Mouse (Mus musculus) midbrain, embryonic 11.5 days (tissue): Measurements from ENCODE around the gene Ccdc70. TPM values are rescaled to one million over a fixed set of nuclear protein-coding genes. Genes with fewer than 3 reads are reported as not detected.

Experiments
- ATAC-seq: fragments of 200-750 bp; cut with Nextera tagmentation; 2 replicates; pipeline ENCODE4 v1.8.0; 2017; ENCODE audit warnings: moderate TSS enrichment, moderate library complexity; ENCODE audit not compliant: low FRiP score
- DNase-seq: peaks from one replicate; pipeline ENCODE4 v3.0.0; 2015; ENCODE audit warnings: low spot score; ENCODE audit errors: missing footprints
- H3K27ac ChIP-seq: fragments of 300-500 bp; sonication (generic); 2 replicates; pipeline ENCODE4 v1.5.1; 2014; ENCODE audit warnings: low read depth, low read length
- H3K27me3 ChIP-seq: fragments of 300-500 bp; sonication (generic); 2 replicates; pipeline ENCODE4 v1.6.1; 2014; ENCODE audit warnings: mild to moderate bottlenecking, low read length, moderate library complexity, mixed read lengths; ENCODE audit not compliant: control insufficient read depth, insufficient read depth
- H3K36me3 ChIP-seq: fragments of 300-500 bp; sonication (generic); 2 replicates; pipeline ENCODE4 v1.6.1; 2014; ENCODE audit warnings: mild to moderate bottlenecking, low read length, moderate library complexity, mixed read lengths; ENCODE audit not compliant: control insufficient read depth, insufficient read depth
- H3K4me1 ChIP-seq: fragments of 300-500 bp; sonication (generic); 2 replicates; pipeline ENCODE4 v1.6.1; 2014; ENCODE audit warnings: low read length; ENCODE audit not compliant: control insufficient read depth, insufficient read depth
- H3K4me2 ChIP-seq: fragments of 300-500 bp; sonication (generic); 2 replicates; pipeline ENCODE4 v1.6.1; 2014; ENCODE audit warnings: mild to moderate bottlenecking, moderate library complexity
- H3K4me3 ChIP-seq: fragments of 300-500 bp; sonication (generic); 2 replicates; pipeline ENCODE4 v1.5.1; 2014; ENCODE audit warnings: low read depth, low read length
- H3K9ac ChIP-seq: fragments of 300-500 bp; sonication (generic); 2 replicates; pipeline ENCODE4 v1.6.1; 2014; ENCODE audit warnings: low read length
- H3K9me3 ChIP-seq: fragments of 300-500 bp; sonication (generic); 2 replicates; pipeline ENCODE4 v1.6.1; 2016; ENCODE audit warnings: low read length; ENCODE audit not compliant: control insufficient read depth
- WGBS: fragments of 180-500 bp; shearing (Covaris S2); extraction: QIAGEN DNeasy Blood & Tissue Kit; methylation state at CpG from one replicate; pipeline ENCODE4 v1.1.7; 2014; 5-methylcytosine and 5-hydroxymethylcytosine counted together
- polyA plus RNA-seq: library from polyadenylated mRNA; unstranded; fragments of >200 nt; fragmentation: Nextera tagmentation; extraction: Ambion mirVana; gene quantifications from 2 replicates; pipeline ENCODE4 v1.2.1, GENCODE M21; 2014

Ccdc70 gene
- polyA plus RNA-seq, 1 experiment from 2014 or later = not detected

- Histone ChIP-seq H3K9ac (no peak overlapping the region), H3K4me1 (no peaks in the 10 kb centered on the region), H3K4me3 (no peak overlapping the region), H3K9me3 (no peaks in the 10 kb centered on the region), H3K27ac (no peak overlapping the region), H3K4me2 (no peak overlapping the region), H3K36me3 (no peaks in the 10 kb centered on the region), H3K27me3 (no peaks in the 10 kb centered on the region)
- no peak for ATAC-seq
- DNase-seq = no peak
- 74% methylated on average over 1 of the region's 1 CpGs for WGBS
Measured at GRCm38 (mm10) chr8:21966646-21967045, 2.9 kb upstream of the Ccdc70 start.

DNA sequence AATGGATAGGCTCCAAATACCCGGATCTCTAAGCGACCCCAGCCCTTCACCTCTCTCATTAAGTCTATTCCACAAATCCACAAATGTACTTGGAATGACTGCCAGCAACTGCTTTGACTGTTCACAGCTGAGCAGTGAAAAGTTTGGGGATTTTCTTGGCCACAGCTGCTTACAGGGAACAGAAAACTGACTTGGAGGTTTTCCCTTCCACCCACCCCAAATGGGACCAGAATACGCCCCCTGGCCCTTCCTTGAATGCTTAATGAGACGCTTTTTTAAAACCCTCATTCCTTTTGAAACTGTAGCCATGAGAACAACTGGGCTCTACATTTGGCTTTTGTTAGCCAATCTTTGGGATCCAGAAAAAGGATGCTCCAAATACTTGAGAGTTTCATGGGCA, 8.6 kb downstream of the Ccdc70 start:
- DNase-seq (no peak), ATAC-seq (no peak)
- H3K27ac ChIP-seq = no peak overlapping the region
- no peak overlapping the region for H3K9ac ChIP-seq
- WGBS = 66% methylated on average over 4 of the region's 4 CpGs
- no peak overlapping the region for H3K4me3 ChIP-seq
- no peaks in the 10 kb centered on the region for H3K27me3 ChIP-seq
- H3K4me1 ChIP-seq = no peaks in the 10 kb centered on the region
- H3K36me3 ChIP-seq = no peaks in the 10 kb centered on the region
- no peak overlapping the region for H3K4me2 ChIP-seq
- no peaks in the 10 kb centered on the region for H3K9me3 ChIP-seq

DNA sequence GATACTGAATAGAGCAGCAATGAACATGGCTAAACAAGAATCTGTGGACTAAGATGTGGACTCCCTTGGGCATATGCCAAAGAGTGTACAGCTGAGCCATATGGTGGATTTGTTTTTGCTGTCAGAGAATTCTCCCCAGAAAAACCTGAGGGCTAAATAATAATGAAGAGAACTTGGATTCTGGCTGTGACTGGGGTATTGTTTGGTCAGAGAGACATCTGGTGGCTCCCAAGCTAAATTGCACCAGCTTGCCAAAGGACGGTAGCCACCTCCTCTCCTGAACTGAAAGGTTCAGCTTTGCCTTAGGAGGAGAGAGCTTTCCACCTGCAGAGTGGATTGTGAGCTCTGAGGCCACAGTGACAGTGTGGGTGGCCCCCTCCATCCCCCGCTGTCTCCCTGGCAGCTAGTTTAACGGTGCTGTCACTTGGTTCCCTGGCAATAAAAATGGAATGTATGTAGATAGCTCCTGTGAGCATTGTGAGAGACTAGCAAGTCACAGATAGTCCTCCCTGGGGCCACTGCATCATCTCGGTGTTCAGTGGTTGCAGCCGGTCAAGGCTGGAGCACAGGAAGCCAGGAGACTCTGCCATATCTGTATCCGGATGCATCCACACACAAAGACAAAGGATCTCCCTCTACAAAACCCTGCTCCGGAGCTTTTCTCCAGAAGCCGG, 12.2 kb downstream of the Ccdc70 start:
- Histone ChIP-seq H3K27me3 (no peaks in the 10 kb centered on the region), H3K27ac (no peak overlapping the region), H3K4me2 (no peak overlapping the region), H3K9ac (no peak overlapping the region), H3K4me3 (no peak overlapping the region), H3K9me3 (no peaks in the 10 kb centered on the region), H3K36me3 (no peaks in the 10 kb centered on the region), H3K4me1 (no peaks in the 10 kb centered on the region)
- ATAC-seq = 0 out of 2 replicates have a peak, but pooled peaks have one; percentile 30
- WGBS = 70% methylated on average over 8 of the region's 8 CpGs
- DNase-seq = peak; percentile 83

GRCm38 (mm10) chr8:21992184-21992583, 22.6 kb downstream of the Ccdc70 start:
- ATAC-seq (peak; percentile 78), DNase-seq (peak; percentile 86)
- Histone ChIP-seq H3K27me3 (no peaks in the 10 kb centered on the region), H3K9me3 (no peaks in the 10 kb centered on the region), H3K4me2 (no peak overlapping the region), H3K4me3 (no peak overlapping the region), H3K36me3 (no peaks in the 10 kb centered on the region), H3K9ac (no peak overlapping the region), H3K4me1 (no peaks in the 10 kb centered on the region), H3K27ac (no peak overlapping the region)
- 21% methylated on average over 6 of the region's 6 CpGs for WGBS

- H3K27ac ChIP-seq = no peak overlapping the region
- no peaks in the 10 kb centered on the region for H3K36me3 ChIP-seq
- WGBS = 63% methylated on average over 3 of the region's 3 CpGs
- H3K4me3 ChIP-seq = no peak overlapping the region
- ATAC-seq = no peak
- no peak overlapping the region for H3K9ac ChIP-seq
- no peaks in the 10 kb centered on the region for H3K4me1 ChIP-seq
- no peak overlapping the region for H3K4me2 ChIP-seq
- no peak for DNase-seq
- H3K9me3 ChIP-seq = no peaks in the 10 kb centered on the region
- no peaks in the 10 kb centered on the region for H3K27me3 ChIP-seq
Measured at GRCm38 (mm10) chr8:21995181-21995580, 25.6 kb downstream of the Ccdc70 start.

DNA sequence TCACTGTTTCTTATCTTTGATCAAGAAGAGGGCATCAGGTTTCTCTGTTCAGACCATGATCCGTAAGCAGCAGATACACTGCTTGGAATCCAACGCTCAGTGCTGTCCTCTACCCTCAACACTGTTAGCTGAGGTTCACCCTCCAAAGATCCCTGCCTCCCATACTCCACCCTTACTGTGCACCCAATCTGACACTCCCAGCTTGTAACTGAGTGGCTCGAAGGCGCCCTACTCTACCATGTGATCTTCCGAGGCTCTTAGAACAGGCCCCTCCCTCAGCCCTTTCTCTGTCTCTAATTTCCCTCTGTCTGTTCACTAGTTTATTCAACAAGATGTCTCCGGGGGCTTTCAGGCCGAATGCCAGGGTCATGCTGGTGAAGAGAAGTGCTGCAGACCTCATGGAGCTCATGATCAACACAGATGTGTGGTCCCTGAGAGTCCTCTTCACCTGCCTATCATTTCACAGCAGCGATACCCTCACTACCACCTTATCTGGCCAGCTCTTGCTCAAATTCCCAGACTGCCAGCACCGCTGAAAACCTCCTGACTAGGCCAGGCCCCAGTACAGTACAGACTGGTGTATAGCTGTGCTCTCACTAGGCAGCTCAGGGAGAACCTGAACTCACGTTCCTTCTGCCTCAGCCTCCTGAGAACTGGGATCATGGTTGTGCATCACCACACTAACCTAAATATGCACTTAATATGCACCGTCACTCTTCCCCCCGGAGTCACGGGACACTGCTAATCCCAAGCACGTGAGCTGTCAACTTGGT, 35.4 kb downstream of the Ccdc70 start:
- H3K36me3 ChIP-seq = no peaks in the 10 kb centered on the region
- no peak overlapping the region for H3K9ac ChIP-seq
- H3K9me3 ChIP-seq = no peaks in the 10 kb centered on the region
- H3K27me3 ChIP-seq = no peaks in the 10 kb centered on the region
- H3K4me2 ChIP-seq = no peak overlapping the region
- no peak overlapping the region for H3K27ac ChIP-seq
- H3K4me1 ChIP-seq = no peaks in the 10 kb centered on the region
- H3K4me3 ChIP-seq = no peak overlapping the region
- WGBS = 86% methylated on average over 14 of the region's 14 CpGs
- ATAC-seq (peak; percentile 55), DNase-seq (no peak)

DNA sequence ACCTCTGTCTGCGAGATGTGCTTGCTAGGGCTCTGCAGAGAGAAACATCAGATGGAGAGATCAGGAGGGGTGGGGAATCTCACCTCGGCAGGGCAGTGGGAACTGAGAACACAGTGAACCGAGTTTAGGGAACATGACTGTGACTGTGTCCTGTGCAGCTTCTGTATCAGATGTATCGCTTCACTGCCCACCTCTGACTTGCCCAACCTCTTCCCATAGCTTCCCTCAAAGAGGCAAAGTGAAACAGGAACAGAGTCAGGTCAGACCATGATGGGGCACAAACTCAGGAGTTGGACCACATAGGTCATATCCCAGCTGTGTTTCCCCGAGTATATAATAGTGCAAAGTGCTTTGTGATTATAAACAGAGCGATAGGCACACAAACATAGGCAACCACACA, 36.8 kb downstream of the Ccdc70 start:
- Histone ChIP-seq H3K4me2 (no peak overlapping the region), H3K4me1 (no peaks in the 10 kb centered on the region), H3K9ac (no peak overlapping the region), H3K27ac (no peak overlapping the region), H3K4me3 (no peak overlapping the region), H3K9me3 (no peaks in the 10 kb centered on the region), H3K27me3 (no peaks in the 10 kb centered on the region), H3K36me3 (no peaks in the 10 kb centered on the region)
- no peak for ATAC-seq
- no peak for DNase-seq
- 80% methylated on average over 6 of the region's 6 CpGs for WGBS

- no peak for DNase-seq
- H3K4me1 ChIP-seq = no peaks in the 10 kb centered on the region
- H3K4me2 ChIP-seq = no peak overlapping the region
- no peak for ATAC-seq
- H3K9me3 ChIP-seq = no peaks in the 10 kb centered on the region
- WGBS = 77% methylated on average over 3 of the region's 3 CpGs
- H3K9ac ChIP-seq = no peak overlapping the region
- H3K27ac ChIP-seq = no peak overlapping the region
- no peak overlapping the region for H3K4me3 ChIP-seq
- no peaks in the 10 kb centered on the region for H3K36me3 ChIP-seq
- no peaks in the 10 kb centered on the region for H3K27me3 ChIP-seq
Measured at GRCm38 (mm10) chr8:22009403-22009802, 39.8 kb downstream of the Ccdc70 start.

GRCm38 (mm10) chr8:22013034-22013707, 43.6 kb downstream of the Ccdc70 start:
- DNase-seq (no peak), ATAC-seq (no peak)
- Histone ChIP-seq H3K4me3 (no peak overlapping the region), H3K36me3 (no peaks in the 10 kb centered on the region), H3K9me3 (no peaks in the 10 kb centered on the region), H3K27ac (no peak overlapping the region), H3K4me2 (no peak overlapping the region), H3K27me3 (no peaks in the 10 kb centered on the region), H3K9ac (no peak overlapping the region), H3K4me1 (no peaks in the 10 kb centered on the region)
- WGBS = 76% methylated on average over 24 of the region's 24 CpGs
